Mouse (Mus musculus) limb, embryonic 15.5 days (tissue): Measurements from ENCODE around the gene Dnah2. TPM values are rescaled to one million over a fixed set of nuclear protein-coding genes. Genes with fewer than 3 reads are reported as not detected.

ENCODE experiments used
- ATAC-seq: fragments of 200-750 bp; cut with Nextera tagmentation; 2 replicates; pipeline ENCODE4 v1.8.0; 2017; ENCODE audit warnings: low read depth, moderate TSS enrichment; ENCODE audit not compliant: insufficient number of reproducible peaks, low FRiP score, low TSS enrichment
- H3K27ac ChIP-seq: fragments of 300-500 bp; sonication (generic); 2 replicates; pipeline ENCODE4 v1.5.1; 2015; ENCODE audit warnings: moderate library complexity, mild to moderate bottlenecking, inconsistent platforms
- H3K27me3 ChIP-seq: fragments of 300-500 bp; sonication (generic); 2 replicates; pipeline ENCODE4 v1.6.1; 2015; ENCODE audit warnings: inconsistent platforms
- H3K36me3 ChIP-seq: fragments of 300-500 bp; sonication (generic); 2 replicates; pipeline ENCODE4 v1.6.1; 2015; ENCODE audit warnings: inconsistent platforms
- H3K4me1 ChIP-seq: fragments of 300-500 bp; sonication (generic); 2 replicates; pipeline ENCODE4 v1.6.1; 2015; ENCODE audit warnings: inconsistent platforms
- H3K4me2 ChIP-seq: fragments of 300-500 bp; sonication (generic); 2 replicates; pipeline ENCODE4 v1.6.1; 2015; ENCODE audit warnings: mild to moderate bottlenecking, inconsistent platforms
- H3K4me3 ChIP-seq: fragments of 300-500 bp; sonication (generic); 2 replicates; pipeline ENCODE4 v1.5.1; 2015; ENCODE audit warnings: mild to moderate bottlenecking, inconsistent platforms
- H3K9ac ChIP-seq: fragments of 300-500 bp; sonication (generic); 2 replicates; pipeline ENCODE4 v1.6.1; 2015; ENCODE audit warnings: inconsistent platforms
- H3K9me3 ChIP-seq: fragments of 300-500 bp; sonication (generic); 2 replicates; pipeline ENCODE4 v1.6.1; 2016; ENCODE audit warnings: inconsistent platforms
- WGBS: fragments of 180-500 bp; shearing (Covaris S2); methylation state at CpG from one replicate; pipeline ENCODE4 v1.1.7; 2015; 5-methylcytosine and 5-hydroxymethylcytosine counted together
- polyA plus RNA-seq: library from polyadenylated mRNA; unstranded; fragments of >200 nt; fragmentation: Nextera tagmentation; extraction: Ambion mirVana; gene quantifications from 2 replicates; pipeline ENCODE4 v1.2.1, GENCODE M21; 2015

Dnah2 gene
- polyA plus RNA-seq, 1 experiment from 2014 or later: 3.0 TPM

- H3K4me2 ChIP-seq: peak overlapping the region; percentile 94
- H3K4me3 ChIP-seq: peak overlapping the region; percentile 62
- WGBS: under 1% methylated on average over 33 of the region's 33 CpGs
- no peaks in the 10 kb centered on the region for H3K27me3 ChIP-seq
- H3K4me1 ChIP-seq: peaks cover 50% of the 10 kb centered on the region
- no peaks in the 10 kb centered on the region for H3K9me3 ChIP-seq
- H3K27ac ChIP-seq: peak overlapping the region; percentile 98
- peak overlapping the region; percentile 68 for H3K9ac ChIP-seq
- peak; percentile 57 for ATAC-seq
- H3K36me3 ChIP-seq: peaks cover 52% of the 10 kb centered on the region
Measured at GRCm38 (mm10) chr11:69408541-69409377, 140.2 kb downstream of the Dnah2 start.

- Histone ChIP-seq H3K4me2 (peak overlapping the region; percentile 94; the same call in 1 of the 2 replicates), H3K27me3 (no peaks in the 10 kb centered on the region), H3K36me3 (peaks cover 59% of the 10 kb centered on the region), H3K9ac (no peak overlapping the region), H3K27ac (no peak overlapping the region), H3K9me3 (no peaks in the 10 kb centered on the region), H3K4me3 (no peak overlapping the region), H3K4me1 (peaks cover 39% of the 10 kb centered on the region)
- 84% methylated on average over 4 of the region's 4 CpGs for WGBS
- no peak for ATAC-seq
Measured at GRCm38 (mm10) chr11:69407724-69408004, 141.2 kb downstream of the Dnah2 start.

GRCm38 (mm10) chr11:69406867-69407723, 141.8 kb downstream of the Dnah2 start:
- Histone ChIP-seq H3K4me1 (peaks cover 34% of the 10 kb centered on the region), H3K4me3 (no peak overlapping the region)
- no peak for ATAC-seq

DNA sequence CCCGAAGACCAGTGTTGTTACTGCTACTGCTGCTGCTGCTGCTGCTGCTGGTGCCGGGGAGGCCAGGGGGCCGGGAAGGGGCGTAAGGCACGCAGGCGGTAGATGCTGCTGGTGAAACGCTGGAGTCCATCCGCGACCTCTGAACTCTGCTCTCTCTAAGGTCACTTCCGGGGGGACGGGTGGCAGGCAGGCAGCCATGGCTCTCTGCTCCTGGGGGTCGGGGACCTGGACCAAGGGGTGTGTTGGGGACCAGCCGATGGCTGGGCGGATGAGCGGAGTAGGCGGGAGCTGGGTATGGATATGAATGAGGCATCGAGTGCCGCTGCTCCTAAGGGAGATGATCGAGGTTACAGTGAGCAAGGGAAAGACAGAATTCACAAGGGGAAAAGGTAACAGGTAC, 142.6 kb downstream of the Dnah2 start:
- H3K4me1 ChIP-seq: peaks cover 29% of the 10 kb centered on the region
- H3K27me3 ChIP-seq: no peaks in the 10 kb centered on the region
- H3K4me3 ChIP-seq: no peak overlapping the region
- no peak for ATAC-seq
- H3K36me3 ChIP-seq: peaks cover 69% of the 10 kb centered on the region
- H3K27ac ChIP-seq: no peak overlapping the region
- WGBS: 89% methylated on average over 19 of the region's 19 CpGs
- no peak overlapping the region for H3K4me2 ChIP-seq
- H3K9ac ChIP-seq: no peak overlapping the region
- H3K9me3 ChIP-seq: no peaks in the 10 kb centered on the region

More at GRCm38 (mm10) chr11:69406867-69407723, 141.8 kb downstream of the Dnah2 start:
- Histone ChIP-seq H3K27me3 (no peaks in the 10 kb centered on the region), H3K36me3 (peaks cover 61% of the 10 kb centered on the region), H3K9ac (no peak overlapping the region), H3K27ac (no peak overlapping the region), H3K4me2 (no peak overlapping the region), H3K9me3 (no peaks in the 10 kb centered on the region)
- 88% methylated on average over 16 of the region's 16 CpGs for WGBS

GRCm38 (mm10) chr11:69405397-69406200, 143.3 kb downstream of the Dnah2 start:
- H3K4me2 ChIP-seq: no peak overlapping the region
- H3K4me3 ChIP-seq: no peak overlapping the region
- H3K4me1 ChIP-seq: peaks cover 33% of the 10 kb centered on the region
- no peak overlapping the region for H3K9ac ChIP-seq
- no peak overlapping the region for H3K27ac ChIP-seq
- 0 out of 2 replicates have a peak, but pooled peaks cover 4% of the 10 kb centered on the region for H3K27me3 ChIP-seq
- peaks cover 76% of the 10 kb centered on the region for H3K36me3 ChIP-seq
- no peak for ATAC-seq
- no peaks in the 10 kb centered on the region for H3K9me3 ChIP-seq
- 86% methylated on average over 24 of the region's 24 CpGs for WGBS

GRCm38 (mm10) chr11:69404595-69405396, 144.1 kb downstream of the Dnah2 start:
- H3K4me1 ChIP-seq: peaks cover 33% of the 10 kb centered on the region
- no peak for ATAC-seq
- H3K4me3 ChIP-seq: no peak overlapping the region
- peaks cover 84% of the 10 kb centered on the region for H3K36me3 ChIP-seq
- H3K27me3 ChIP-seq: peaks cover 9% of the 10 kb centered on the region; the same call in 1 of the 2 replicates
- WGBS: 91% methylated on average over 21 of the region's 24 CpGs
- no peak overlapping the region for H3K4me2 ChIP-seq
- H3K27ac ChIP-seq: no peak overlapping the region
- no peak overlapping the region for H3K9ac ChIP-seq
- H3K9me3 ChIP-seq: no peaks in the 10 kb centered on the region

DNA sequence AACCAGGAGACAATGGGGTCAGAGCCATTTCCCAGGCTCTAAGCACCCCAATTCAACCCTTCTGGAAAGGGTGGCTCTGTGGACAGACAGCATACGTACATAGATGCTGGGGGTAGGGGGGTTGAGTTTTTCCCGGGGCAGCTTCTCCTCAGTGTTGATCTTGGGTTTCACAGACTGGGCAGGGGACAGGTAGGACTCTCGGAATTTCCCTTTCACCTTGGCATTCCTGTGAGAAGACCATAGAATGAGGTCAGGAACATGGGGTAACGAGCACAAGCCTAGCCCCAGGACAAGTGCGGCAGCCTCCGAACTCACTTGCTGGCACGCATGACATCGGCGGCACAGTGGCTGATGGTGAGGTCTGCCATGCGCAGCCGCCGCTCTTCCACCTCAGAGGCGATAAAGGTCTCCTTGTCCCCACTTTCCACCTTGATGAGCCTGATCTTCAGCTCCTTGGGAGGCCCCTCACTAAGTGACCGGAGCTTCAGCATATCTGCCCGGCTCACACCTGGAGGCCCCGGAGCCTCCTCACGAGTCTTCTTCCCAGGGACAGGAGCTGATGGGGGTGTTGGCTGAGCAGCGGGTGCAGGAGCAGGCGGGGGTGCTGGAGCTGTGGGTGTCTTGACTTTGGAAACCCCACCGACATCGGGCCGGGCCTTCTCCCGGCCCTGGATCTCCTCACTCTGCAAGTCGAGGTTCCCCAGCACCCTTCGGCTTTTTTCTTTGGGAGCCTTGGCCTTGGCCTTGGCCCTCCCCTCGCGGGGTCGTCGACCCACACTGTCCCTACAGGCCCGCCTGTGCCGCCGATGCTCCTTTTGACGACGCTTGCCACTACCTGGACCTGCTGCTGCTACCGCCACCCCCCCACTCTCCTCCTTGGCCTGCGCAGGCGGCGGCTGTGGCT, 145.0 kb downstream of the Dnah2 start:
- peaks cover 9% of the 10 kb centered on the region; the same call in 1 of the 2 replicates for H3K27me3 ChIP-seq
- H3K4me2 ChIP-seq: no peak overlapping the region
- peaks cover 34% of the 10 kb centered on the region for H3K4me1 ChIP-seq
- 89% methylated on average over 36 of the region's 38 CpGs for WGBS
- no peak overlapping the region for H3K27ac ChIP-seq
- H3K36me3 ChIP-seq: peaks cover 88% of the 10 kb centered on the region
- H3K9ac ChIP-seq: no peak overlapping the region
- no peaks in the 10 kb centered on the region for H3K9me3 ChIP-seq
- H3K4me3 ChIP-seq: no peak overlapping the region
- no peak for ATAC-seq

DNA sequence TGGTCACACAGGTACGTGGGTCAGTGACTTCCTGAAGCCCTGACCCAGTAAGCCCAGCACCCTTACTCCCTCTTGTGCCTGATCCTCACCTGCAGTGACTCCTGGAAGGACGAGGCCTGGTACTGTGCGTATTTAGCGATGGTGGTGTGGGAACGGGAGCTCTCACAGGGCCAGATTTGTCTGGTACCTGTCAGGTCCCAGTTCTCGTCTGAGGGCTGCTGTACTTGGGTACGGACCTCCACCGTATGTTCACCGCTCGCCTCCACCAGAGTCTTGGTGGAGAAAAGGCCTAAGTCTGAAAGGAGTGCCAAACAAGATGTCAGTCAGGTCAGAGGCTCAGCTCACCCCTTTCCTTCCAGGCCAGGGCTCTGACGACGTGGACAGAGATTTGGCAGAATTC, 146.9 kb downstream of the Dnah2 start:
- WGBS: 85% methylated on average over 12 of the region's 12 CpGs
- H3K4me2 ChIP-seq: no peak overlapping the region
- no peak overlapping the region for H3K27ac ChIP-seq
- no peak for ATAC-seq
- H3K9me3 ChIP-seq: no peaks in the 10 kb centered on the region
- H3K4me3 ChIP-seq: no peak overlapping the region
- H3K36me3 ChIP-seq: peaks cover 75% of the 10 kb centered on the region
- H3K27me3 ChIP-seq: peaks cover 9% of the 10 kb centered on the region; the same call in 1 of the 2 replicates
- H3K4me1 ChIP-seq: peaks cover 37% of the 10 kb centered on the region
- H3K9ac ChIP-seq: no peak overlapping the region

- Histone ChIP-seq H3K36me3 (peaks cover 68% of the 10 kb centered on the region), H3K27ac (no peak overlapping the region), H3K4me3 (no peak overlapping the region), H3K27me3 (peaks cover 9% of the 10 kb centered on the region; the same call in 1 of the 2 replicates), H3K4me2 (no peak overlapping the region), H3K9ac (no peak overlapping the region), H3K9me3 (no peaks in the 10 kb centered on the region), H3K4me1 (peaks cover 45% of the 10 kb centered on the region)
- peak; percentile 50 for ATAC-seq
- 14% methylated on average over 22 of the region's 22 CpGs for WGBS
Measured at GRCm38 (mm10) chr11:69401210-69401637, 147.7 kb downstream of the Dnah2 start.
